ENCODE assay signal across 8 mouse cellular contexts in the genomic region with DNA sequence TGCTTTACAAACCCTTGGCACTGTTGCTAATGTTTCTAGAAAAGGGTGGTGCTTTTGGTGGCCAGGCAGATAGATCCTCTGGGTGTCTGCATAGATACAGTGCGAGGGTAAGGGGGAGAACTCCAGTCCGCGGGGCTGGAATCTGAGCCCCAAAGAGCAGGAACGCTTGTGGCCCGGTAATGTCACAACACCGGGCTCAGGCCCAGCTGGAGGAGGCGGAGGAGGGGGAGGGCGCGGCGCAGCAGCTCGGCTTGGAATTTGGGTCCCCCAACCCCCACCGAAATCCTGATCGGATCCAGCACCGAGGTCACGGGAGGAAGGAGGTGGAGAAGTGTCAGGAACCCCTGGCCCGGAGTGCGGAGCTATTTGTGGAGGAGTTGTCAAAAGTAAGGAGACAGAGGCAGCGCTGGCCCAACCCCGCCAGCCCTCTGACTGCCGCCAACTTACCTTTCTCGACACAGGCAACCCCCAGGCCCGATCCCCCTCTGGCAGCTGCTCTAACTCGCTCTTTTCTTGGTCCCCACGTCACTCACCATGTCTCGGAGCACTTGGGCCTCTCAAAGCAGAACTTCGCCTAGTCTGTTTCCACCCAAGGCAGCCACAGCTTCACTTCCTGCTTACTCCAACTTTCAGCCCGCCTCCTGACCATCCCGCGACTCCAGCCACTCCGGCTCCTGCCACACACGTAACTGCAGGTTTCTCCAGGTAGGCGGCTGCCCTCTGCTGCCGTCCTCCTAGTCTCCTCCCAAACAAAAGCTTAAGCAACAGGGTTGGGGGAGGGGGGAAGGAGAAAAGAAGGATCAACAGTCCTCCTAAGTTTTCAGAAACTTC. TPM values are rescaled to one million over a fixed set of nuclear protein-coding genes. Genes with fewer than 3 reads are reported as not detected.
DNase-seq lines count a peak whose midpoint lies in the region; ATAC-seq and TF ChIP-seq lines count a peak whose summit lies in the region.

A gene (minus strand): TSS at position 763 of the 831 bp plus-strand sequence.

- ATAC-seq in hindbrain, embryonic 11.5 days (ENCODE audit: low FRiP score) = peak; percentile 22; the same call in 1 of the 2 replicates

- TF ChIP-seq POLR2A in MEL (IDR thresholded peaks at IDR 0.05; ENCODE audit: control insufficient read depth in 1 of 2, insufficient read depth in 1 of 2, low read depth in 1 of 2, low read length in 2 of 2, poor library complexity in 1 of 2) = peak; percentile 72 to 73; a peak in 3 of 4 replicates
- peak; percentile 33; the same call in 1 of the 2 replicates for TF ChIP-seq POLR2A in cerebellum, adult 2 months (IDR thresholded peaks at IDR 0.05; ENCODE audit: borderline replicate concordance, insufficient read depth, low read length)

- no peak for TF ChIP-seq EP300 in MEL (IDR thresholded peaks at IDR 0.05; ENCODE audit: low read depth in 1 of 2, low read length in 2 of 2)

- H3K4me2 ChIP-seq in hindbrain, embryonic 11.5 days (replicated peaks; ENCODE audit: low read depth, low read length) = peak within 1 kb of the TSS; percentile 49

- H3K36me3 ChIP-seq in MEL (ENCODE audit: control insufficient read depth in 1 of 2, insufficient read depth in 2 of 2, low read length in 2 of 2) = peaks cover 2 to 48% of the 10 kb centered on the region in 2 experiments; a peak in 3 of 4 replicates
- no peaks in the 10 kb centered on the region for H3K36me3 ChIP-seq in hindbrain, embryonic 11.5 days (ENCODE audit: control insufficient read depth, insufficient read depth, low read length)

- DNase-seq in MEL (ENCODE audit: low read depth, low spot score) = peak; percentile 83
- peak; percentile 66 to 71 for DNase-seq in cerebellum, adult 2 months
- DNase-seq in forelimb bud, embryonic 11.5 days (ENCODE audit: low read depth, low spot score) = peak; percentile 52
- peak; percentile 58 for DNase-seq in hindbrain, embryonic 11.5 days (ENCODE audit: low spot score)
- peak; percentile 29 to 55 for DNase-seq in layer of hippocampus, postnatal 14 days (ENCODE audit: low spot score in 2 of 2)
- peak; percentile 91 for DNase-seq in lung, postnatal 25 days (ENCODE audit: low spot score)
- DNase-seq in retina, adult 2 months (ENCODE audit: low read depth, low spot score) = peak; percentile 45
- peak; percentile 77 for DNase-seq in thymus, postnatal 4 days

- no peaks in the 10 kb centered on the region for H3K9me3 ChIP-seq in MEL (replicated peaks; ENCODE audit: insufficient read depth, low read length)
- H3K9me3 ChIP-seq in hindbrain, embryonic 11.5 days (ENCODE audit: control insufficient read depth, low read length) = no peaks in the 10 kb centered on the region

- 2% methylated on average over 33 of the region's 33 CpGs for WGBS in cerebellum, adult 2 months
- 2% methylated on average over 33 of the region's 33 CpGs for WGBS in hindbrain, embryonic 11.5 days

- TF ChIP-seq CTCF in MEL (IDR thresholded peaks at IDR 0.05 in 2 of 3, conservative IDR thresholded peaks at IDR 0.05 in 1 of 3; ENCODE audit: control insufficient read depth in 1 of 3, insufficient read depth in 1 of 3, low read depth in 2 of 3, low read length in 3 of 3, poor library complexity in 1 of 3, severe bottlenecking in 1 of 3) = no peak
- no peak for TF ChIP-seq CTCF in cerebellum, adult 2 months (IDR thresholded peaks at IDR 0.05; ENCODE audit: borderline replicate concordance, insufficient read depth, low read depth, low read length)

- H3K4me3 ChIP-seq in MEL (ENCODE audit: control insufficient read depth in 1 of 2, insufficient read depth in 1 of 2, low read depth in 2 of 2, low read length in 2 of 2) = peak within 1 kb of the TSS; percentile 71 to 77
- peak within 1 kb of the TSS; percentile 73 for H3K4me3 ChIP-seq in cerebellum, adult 2 months (replicated peaks; ENCODE audit: insufficient read depth, low read depth, low read length)
- peak within 1 kb of the TSS; percentile 34 for H3K4me3 ChIP-seq in hindbrain, embryonic 11.5 days (ENCODE audit: low read depth, low read length)

- no peak for TF ChIP-seq RAD21 in MEL (IDR thresholded peaks at IDR 0.05; ENCODE audit: low read depth, low read length)

- H3K4me1 ChIP-seq in MEL (ENCODE audit: control insufficient read depth in 1 of 2, insufficient read depth in 2 of 2, low read length in 2 of 2) = peaks cover 0 to 48% of the 10 kb centered on the region in 2 experiments; a peak in 3 of 4 replicates
- 0 out of 2 replicates have a peak, but pooled peaks cover 3% of the 10 kb centered on the region for H3K4me1 ChIP-seq in cerebellum, adult 2 months (ENCODE audit: control insufficient read depth, insufficient read depth, low read length)
- peaks cover 3% of the 10 kb centered on the region; the same call in 1 of the 2 replicates for H3K4me1 ChIP-seq in hindbrain, embryonic 11.5 days (replicated peaks; ENCODE audit: control insufficient read depth, insufficient read depth, low read length)

- no peaks in the 10 kb centered on the region for H3K27me3 ChIP-seq in MEL (ENCODE audit: control insufficient read depth in 1 of 2, insufficient read depth in 2 of 2, low read length in 2 of 2)
- no peaks in the 10 kb centered on the region for H3K27me3 ChIP-seq in cerebellum, adult 2 months (ENCODE audit: control insufficient read depth, insufficient read depth, low read length)
- H3K27me3 ChIP-seq in hindbrain, embryonic 11.5 days (ENCODE audit: control insufficient read depth, insufficient read depth, low read length) = peaks cover 7% of the 10 kb centered on the region; the same call in 1 of the 2 replicates

- peak within 1 kb of the TSS; percentile 99 for H3K27ac ChIP-seq in MEL (ENCODE audit: control insufficient read depth, low read depth, low read length)
- peak within 1 kb of the TSS; percentile 70 for H3K27ac ChIP-seq in cerebellum, adult 2 months (ENCODE audit: insufficient read depth, low read length)
- H3K27ac ChIP-seq in hindbrain, embryonic 11.5 days (ENCODE audit: low read depth, low read length) = no peak within 1 kb of the TSS

- peak within 1 kb of the TSS; percentile 96 for H3K9ac ChIP-seq in MEL (ENCODE audit: control insufficient read depth, low read depth, low read length, poor library complexity, severe bottlenecking)
- peak within 1 kb of the TSS; percentile 65 for H3K9ac ChIP-seq in hindbrain, embryonic 11.5 days (ENCODE audit: low read depth, low read length)

- peaks cover 60% of the 10 kb centered on the region for H3K79me2 ChIP-seq in MEL (ENCODE audit: control insufficient read depth, insufficient read depth, low read length, poor library complexity)

TF ChIP-seq in MEL, 35 proteins besides CTCF, POLR2A, EP300 and RAD21:
- TF ChIP-seq POLR2AphosphoS5 (IDR thresholded peaks at IDR 0.05; ENCODE audit: borderline replicate concordance, low read depth, low read length) (peak; percentile 8; the same call in 1 of the 2 replicates), MEF2A (IDR thresholded peaks at IDR 0.05; ENCODE audit: extremely low read depth, insufficient replicate concordance, low read depth, low read length, poor library complexity, severe bottlenecking) (no peak), UBTF (IDR thresholded peaks at IDR 0.05; ENCODE audit: borderline replicate concordance, insufficient read depth, low read depth, low read length) (0 out of 2 replicates have a peak, but pooled peaks have one; percentile 54)

RNA-seq across cellular contexts. Expression of the gene that starts here (rescaled TPM):
- total RNA-seq in MEL (2012; rRNA removed) = 130 and 164 TPM in 2 replicates
- polyA plus RNA-seq in MEL (2012; ENCODE audit: insufficient read depth in 1 of 2, insufficient read length in 2 of 2, low read depth in 1 of 2, low replicate concordance in 2 of 2, missing spikeins in 1 of 2) = 100 to 1,000 TPM in 1 of 2 experiments, not detected in 1; 179 TPM
- polyA plus RNA-seq in cerebellum, adult 2 months (2012; rRNA removed) = 57.0 and 62.2 TPM in 2 replicates
- 35.2 and 37.9 TPM in 2 replicates for polyA plus RNA-seq in hindbrain, embryonic 11.5 days (2014; fragmentation: Nextera tagmentation; extraction: Ambion mirVana)
- total RNA-seq in layer of hippocampus, postnatal 14 days (2021) = 10 to 100 TPM; 11.4 to 15.3 TPM
